Mouse (Mus musculus) neutrophil, adult 65 days (primary cell): ENCODE data around the gene Mstn. TPM values are rescaled to one million over a fixed set of nuclear protein-coding genes. Genes with fewer than 3 reads are reported as not detected.

Experiments used
- total RNA-seq: library from RNA; stranded (reverse); gene quantifications from 2 replicates; pipeline ENCODE4 v1.2.4, GENCODE M21; 2023

Mstn gene
- not detected in 2 replicates for total RNA-seq

DNA sequence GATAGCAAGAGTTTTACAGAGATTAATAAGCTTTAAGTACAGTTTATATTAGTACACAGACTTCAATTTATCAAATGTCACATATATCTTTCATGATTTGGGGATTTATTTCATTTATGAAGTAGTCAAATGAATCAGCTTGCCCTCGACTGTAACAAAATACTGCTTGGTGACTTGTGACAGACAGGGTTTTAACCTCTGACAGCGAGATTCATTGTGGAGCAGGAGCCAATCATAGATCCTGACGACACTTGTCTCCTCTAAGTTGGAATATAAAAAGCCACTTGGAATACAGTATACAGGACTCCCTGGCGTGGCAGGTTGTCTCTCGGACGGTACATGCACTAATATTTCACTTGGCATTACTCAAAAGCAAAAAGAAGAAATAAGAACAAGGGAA is at the start of gene Mstn:
Gene Mstn (plus strand): TSS at position 301 of the 400 bp plus-strand sequence.

DNA sequence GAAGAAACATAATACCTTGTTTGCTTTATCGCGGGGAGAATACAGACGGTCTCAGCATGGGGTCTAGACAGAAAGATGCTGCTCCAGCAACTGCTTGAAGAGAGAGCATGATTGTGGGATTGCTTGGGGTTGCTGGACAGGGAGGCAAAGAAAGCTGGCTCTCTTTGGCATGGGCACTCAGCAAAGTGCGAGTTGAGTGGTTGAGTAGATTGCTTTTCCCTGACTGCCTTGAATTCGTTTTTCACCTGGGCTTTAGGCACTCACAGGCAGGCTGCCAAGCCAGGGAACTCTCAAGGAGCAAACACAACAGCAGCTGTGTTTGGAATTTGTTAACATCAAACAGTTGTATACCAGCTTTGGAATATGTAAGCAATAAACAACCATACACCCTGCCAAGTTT is 41.4 kb upstream of the Mstn start, which contains the start of gene 1700019D03Rik:
Gene 1700019D03Rik (minus strand): TSS at position 101 of the 400 bp plus-strand sequence.

Other genes with a start within 250 kb of the Mstn start
- gene Inpp1, start 244.0 kb upstream of the Mstn start, total RNA-seq = 65.4 and 80.3 TPM in 2 replicates
- gene Hibch, start 216.7 kb upstream of the Mstn start, total RNA-seq = 11.7 and 14.1 TPM in 2 replicates
- not detected in 2 replicates for gene 1700019D03Rik, start 41.5 kb upstream of the Mstn start, total RNA-seq
- gene 1700019A02Rik, start 126.0 kb downstream of the Mstn start, total RNA-seq = not detected in 2 replicates
- gene Pms1, start 235.4 kb downstream of the Mstn start, total RNA-seq = 2.6 and 6.4 TPM in 2 replicates
- 8.6 and 11.1 TPM in 2 replicates for gene Ormdl1, start 235.5 kb downstream of the Mstn start, total RNA-seq
- not detected in 2 replicates for gene Gm28778, start 235.5 kb downstream of the Mstn start, total RNA-seq